Mouse (Mus musculus) frontal cortex, postnatal 14 days (tissue): ENCODE data around the gene Usp34.
"Not testable (repeated sequence)": the region's sequence is repeated elsewhere in the genome, so short reads cannot be mapped to it uniquely, and the experiment has no call there.

ENCODE experiments used
- DNase-seq, 2 experiments: peaks; one replicate each; pipeline ENCODE4 v3.0.0; 2022; ENCODE audit warnings: low spot score in 2 of 2

Gene Usp34

GRCm38 (mm10) chr11:23497718-23498509, 191.2 kb downstream of the Usp34 start, which contains the start of gene Ahsa2:
Ahsa2 (minus strand) TSS chr11:23498030.
- peak; percentile 89 to 91 for DNase-seq

DNA sequence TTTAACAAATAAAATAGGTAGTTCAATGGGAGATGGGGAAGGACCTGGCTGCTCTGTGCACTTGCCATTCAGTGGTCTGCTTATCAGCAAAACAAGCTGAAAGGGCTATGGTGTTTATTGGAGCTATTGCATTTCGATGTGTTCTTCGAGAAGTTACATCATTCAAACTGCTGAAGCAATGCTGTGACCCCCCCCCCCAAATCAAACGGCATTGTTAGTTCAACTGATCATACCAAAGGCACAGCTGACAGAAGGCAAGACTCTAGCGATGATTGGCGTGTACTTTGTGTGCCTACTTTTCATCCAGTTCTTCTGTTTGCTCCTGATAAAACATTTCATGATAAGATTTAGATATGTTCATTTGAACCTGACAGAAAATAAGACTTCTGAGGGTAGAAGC, 191.9 kb downstream of the Usp34 start:
- no peak for DNase-seq

DNA sequence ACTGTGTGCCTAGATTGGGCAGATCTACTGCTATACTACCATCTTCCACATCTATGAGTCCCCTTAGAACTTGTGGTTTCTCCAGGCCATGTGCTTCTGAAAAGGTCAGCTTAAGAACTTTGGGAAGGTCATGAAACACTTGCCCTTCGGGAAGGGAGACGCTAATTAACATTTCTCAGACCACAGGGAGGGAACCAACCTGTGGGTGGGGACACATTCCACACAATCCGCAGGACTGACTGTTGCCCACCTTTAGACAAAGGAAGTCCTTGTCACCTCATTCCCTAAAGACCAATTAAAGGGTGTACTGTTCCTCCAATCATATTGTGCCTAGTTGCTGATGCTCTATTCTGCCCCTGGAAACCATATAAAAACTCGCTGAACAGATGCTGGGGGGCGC, 198.1 kb downstream of the Usp34 start:
- DNase-seq = not testable (repeated sequence)

DNA sequence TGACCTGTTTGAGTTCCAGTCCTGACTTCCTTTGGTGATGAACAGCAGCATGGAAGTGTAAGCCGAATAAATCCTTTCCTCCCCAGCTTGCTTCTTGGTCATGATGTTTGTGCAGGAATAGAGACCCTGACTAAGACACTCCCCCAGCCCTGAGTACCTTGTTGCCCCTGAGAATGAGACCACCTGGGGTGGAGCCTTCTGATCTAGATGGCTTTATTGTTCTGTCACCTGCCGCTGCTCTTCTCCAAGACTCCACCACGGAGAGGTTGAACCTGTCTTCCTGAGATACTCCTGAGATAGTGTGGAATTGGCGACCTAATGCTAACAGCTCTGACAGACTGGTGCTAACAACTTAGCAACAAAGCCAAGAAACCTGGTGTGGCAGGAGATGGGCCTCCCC, 208.1 kb downstream of the Usp34 start:
- not testable (repeated sequence) for DNase-seq

DNA sequence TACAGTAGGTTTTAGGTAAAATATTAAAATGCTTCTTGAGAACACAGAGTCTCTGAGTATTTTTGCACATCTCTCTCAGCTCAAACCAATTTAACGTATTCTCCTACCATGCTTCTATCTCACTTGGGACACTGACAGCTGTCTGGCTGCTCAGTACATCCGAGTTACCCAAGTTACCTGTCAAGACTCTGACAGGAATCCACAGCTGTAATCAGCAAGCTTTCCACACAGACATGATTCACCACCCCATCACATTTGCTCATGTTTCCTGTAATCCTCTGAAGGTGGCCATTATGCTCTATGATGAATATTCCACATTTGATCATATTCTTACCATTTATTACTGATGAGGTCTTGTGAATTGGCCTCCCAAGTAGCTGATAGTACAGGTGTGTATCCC, 208.6 kb downstream of the Usp34 start:
- no peak for DNase-seq

DNA sequence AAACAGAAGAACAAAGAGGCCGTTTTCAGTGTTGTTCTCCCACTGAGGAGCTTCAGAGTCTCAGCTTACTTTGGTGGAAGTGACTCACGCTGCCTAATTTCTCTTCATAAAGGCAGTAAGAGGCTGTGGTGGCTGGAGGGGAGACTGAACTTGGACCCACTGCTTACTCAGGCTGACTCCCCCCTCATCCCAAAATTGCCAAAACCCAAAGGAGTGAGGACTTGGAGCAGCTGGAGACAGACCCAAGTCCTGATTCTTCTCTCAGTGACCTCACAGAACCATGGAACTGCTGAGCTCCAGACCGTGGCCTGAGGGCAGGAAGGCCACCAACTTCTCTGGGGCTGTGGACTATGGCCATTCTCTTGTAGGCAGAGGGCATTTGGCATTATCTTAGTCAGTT, 212.3 kb downstream of the Usp34 start:
- DNase-seq = no peak

GRCm38 (mm10) chr11:23520473-23521205, 213.9 kb downstream of the Usp34 start, which contains the start of gene 1700093K21Rik:
1700093K21Rik (minus strand) TSS chr11:23521155.
- DNase-seq = no peak

GRCm38 (mm10) chr11:23537446-23537845, 230.8 kb downstream of the Usp34 start:
- no peak for DNase-seq
